Mouse (Mus musculus): Measurements from ENCODE around the gene Ptx4. TPM values are rescaled to one million over a fixed set of nuclear protein-coding genes. Genes with fewer than 3 reads are reported as not detected.

Gene Ptx4
- total RNA-seq (2021) = 1 to 10 TPM; 1.9 to 2.3 TPM
- long read RNA-seq, experiment 1, partial matches to known transcripts = 0 of 1 reads
- long read RNA-seq, experiment 1, other reads (novel, unspliced or antisense) = 0 of 1 reads
- long read RNA-seq, experiment 2, partial matches to known transcripts = 0 of 3 reads
- long read RNA-seq, experiment 2, other reads (novel, unspliced or antisense) = 0 of 3 reads

DNA sequence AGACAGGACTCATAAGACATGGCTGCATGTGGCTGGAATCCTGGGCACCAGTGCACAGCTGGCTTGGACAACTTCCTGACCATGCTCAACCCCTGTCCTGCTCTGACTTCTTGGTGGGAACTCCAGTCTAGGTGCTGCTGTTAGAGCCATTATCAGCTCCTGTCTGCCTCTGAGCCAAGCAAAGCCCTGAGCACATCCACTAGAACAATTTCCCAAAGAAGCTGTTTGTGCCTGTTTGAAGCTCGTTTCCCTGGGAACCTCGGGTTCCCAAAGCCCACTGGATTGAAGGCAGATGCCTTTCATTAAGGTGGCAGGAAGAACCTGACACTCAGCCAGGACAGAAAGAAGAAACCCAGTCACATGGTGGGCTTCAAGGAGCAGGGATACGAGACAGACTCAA, at the start of gene Ptx4:
TSS of gene Ptx4 (plus strand) at position 355 of the 400 bp plus-strand sequence.
- DNase-seq (ENCODE audit: low spot score in 2 of 2) = peak in 1 of 2 experiments; percentile 54
- intact Hi-C loops (cut with DNase I) = no loop called here

DNA sequence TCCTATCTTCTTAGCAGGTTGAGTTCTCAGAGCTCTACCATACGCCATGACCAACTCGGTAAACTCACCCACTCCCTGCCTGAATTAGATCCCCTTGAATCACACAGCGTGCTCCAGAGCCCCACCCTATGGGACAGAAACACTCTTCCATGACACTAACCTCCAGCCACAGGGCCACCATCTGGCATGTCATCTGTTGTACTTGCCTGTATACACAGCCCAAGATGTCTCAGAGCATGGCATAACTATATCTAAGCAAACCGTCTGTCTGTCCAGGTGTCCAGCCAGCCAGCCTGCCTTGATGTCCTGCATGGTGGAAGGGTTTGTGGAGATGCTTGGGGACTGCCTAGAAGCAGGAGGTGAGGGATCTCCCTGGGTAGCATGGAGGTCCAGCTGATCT, 43.7 kb upstream of the Ptx4 start:
- no peak for DNase-seq (ENCODE audit: low spot score in 2 of 2)
- intact Hi-C loops (cut with DNase I) = no loop called here

DNA sequence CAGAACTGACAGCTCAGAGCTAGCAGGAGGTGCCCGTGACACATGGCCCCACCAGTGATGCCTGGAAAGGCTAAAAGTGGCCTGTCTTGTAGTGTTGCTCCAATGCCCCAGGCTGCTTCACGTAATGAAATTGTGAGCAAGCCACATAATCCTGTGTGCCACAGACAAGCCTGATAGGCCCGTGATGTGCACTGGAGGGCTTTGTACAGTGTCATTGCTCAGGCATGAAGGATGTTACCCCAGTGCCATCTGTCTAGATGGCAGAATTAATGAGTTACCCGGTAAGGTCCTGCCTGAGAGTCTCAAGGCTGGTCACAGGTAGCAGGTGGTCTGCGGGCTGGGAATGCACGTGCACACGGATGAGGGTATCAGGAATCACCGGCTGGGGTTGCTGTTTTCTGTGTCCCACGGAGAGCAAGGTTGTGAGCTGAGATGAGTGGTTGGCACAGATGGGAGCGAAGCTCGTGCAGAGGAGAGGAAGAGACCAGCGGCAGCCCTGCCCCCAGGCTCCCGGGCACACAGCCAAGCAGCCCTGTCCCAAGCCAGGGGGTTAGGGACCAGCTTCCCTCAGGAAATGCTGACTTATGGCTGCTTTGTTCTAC, 42.7 kb upstream of the Ptx4 start:
- DNase-seq (ENCODE audit: low spot score in 2 of 2) = peak; percentile 54 to 66
- intact Hi-C loops (cut with DNase I) = no loop called here

DNA sequence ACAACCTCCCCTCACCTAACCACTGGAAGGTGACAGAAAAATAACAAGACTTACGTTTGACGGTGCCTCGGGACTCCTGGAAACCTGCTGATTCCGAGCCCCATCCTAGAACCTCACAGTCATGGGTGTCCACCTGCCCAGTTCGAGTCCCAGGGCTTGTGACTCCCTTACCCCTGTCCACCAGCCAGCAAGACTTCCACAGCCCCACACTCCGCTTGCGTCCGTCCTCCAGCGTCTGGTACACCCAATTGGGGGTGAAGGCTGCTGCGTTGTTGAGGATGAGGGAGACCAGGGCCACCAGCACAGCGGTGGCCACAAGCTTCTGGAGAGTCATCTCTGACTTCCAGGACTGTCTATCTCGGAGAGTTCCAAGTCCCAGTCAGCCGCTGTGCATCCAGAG, 40.4 kb upstream of the Ptx4 start:
- DNase-seq (ENCODE audit: low spot score in 2 of 2) = no peak
- intact Hi-C loops (cut with DNase I) = no loop called here

DNA sequence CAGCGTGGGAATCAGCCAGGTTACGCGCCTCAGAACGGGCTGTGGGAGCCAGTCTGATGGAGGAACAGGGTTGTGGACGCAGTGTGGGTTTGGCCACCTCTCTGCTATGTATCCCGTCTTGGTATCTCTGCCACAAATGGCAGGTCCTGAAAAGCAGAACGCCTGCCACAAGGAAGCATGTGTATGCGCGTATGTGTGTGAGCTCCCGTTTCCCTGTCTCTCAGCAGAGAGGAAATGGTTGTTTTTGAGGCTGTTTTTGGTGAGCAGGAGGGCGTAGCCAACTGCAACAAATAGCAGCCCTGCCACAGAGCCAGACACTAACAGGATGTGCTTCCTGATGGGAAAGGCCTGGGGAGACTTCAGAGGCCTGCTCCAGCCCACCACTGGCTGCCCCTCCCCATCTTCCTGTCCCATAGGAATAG, 39.6 kb upstream of the Ptx4 start:
- intact Hi-C loops (cut with DNase I) = no loop called here

DNA sequence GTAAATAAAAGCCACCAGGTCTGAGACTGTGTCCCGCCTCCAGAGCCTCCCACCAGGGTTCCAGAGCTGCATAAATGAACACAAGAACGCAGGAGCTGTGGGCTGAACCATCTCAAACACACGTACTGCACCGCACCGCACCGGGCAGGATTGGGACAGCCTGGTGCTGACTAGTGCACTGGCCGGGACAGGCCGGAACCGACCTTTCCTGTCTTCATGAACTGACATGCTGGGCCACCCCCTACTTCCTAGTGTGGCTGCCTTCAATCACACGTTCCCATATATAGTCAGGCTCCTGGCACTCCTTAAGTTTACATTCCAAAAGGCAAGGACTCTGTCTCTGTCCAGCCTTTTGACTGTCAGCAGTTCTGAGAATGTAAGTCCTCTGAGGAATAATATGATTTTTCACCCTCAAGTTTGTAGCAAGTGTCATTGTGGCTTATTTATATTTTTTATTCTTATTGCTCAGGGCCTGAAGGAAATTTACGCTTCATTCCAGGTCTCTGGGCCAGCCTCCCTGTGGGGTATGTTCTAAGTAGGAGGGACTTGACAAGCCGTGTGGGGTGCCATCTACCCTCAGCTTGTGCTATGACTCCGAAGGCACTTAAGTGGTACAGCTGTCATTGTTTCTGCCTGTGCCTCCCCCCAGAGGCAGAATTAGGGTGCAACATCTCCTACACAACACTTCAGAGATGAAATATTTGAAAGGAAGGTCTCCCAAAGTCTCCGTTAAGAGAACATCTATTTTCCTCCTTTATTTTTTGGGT, 38.3 kb upstream of the Ptx4 start:
- DNase-seq (ENCODE audit: low spot score in 2 of 2) = peak; percentile 33 to 67
- intact Hi-C loops (cut with DNase I) = no loop called here

More for the DNA sequence above, 39.6 kb upstream of the Ptx4 start:
- no peak for DNase-seq (ENCODE audit: low spot score in 2 of 2)

DNA sequence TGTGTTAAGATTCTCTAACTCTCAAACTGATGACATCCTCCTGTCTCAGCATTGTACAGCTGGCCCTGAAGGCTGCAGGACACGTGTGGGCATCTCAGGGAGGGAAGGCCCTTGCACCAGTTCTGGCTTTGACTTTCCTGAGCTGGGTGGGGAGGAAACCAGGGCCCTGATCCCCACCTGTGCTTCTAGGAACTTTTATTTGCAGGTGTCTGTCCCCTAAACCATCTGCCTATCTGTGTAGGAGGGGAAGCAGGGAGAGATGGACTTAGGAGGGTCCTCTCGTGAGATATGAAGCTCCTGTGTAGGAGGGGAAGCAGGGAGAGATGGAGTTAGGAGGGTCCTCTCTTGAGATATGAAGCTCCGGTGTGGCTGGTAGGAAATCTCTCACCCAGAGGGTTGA, 37.7 kb upstream of the Ptx4 start:
- intact Hi-C loops (cut with DNase I) = no loop called here

DNA sequence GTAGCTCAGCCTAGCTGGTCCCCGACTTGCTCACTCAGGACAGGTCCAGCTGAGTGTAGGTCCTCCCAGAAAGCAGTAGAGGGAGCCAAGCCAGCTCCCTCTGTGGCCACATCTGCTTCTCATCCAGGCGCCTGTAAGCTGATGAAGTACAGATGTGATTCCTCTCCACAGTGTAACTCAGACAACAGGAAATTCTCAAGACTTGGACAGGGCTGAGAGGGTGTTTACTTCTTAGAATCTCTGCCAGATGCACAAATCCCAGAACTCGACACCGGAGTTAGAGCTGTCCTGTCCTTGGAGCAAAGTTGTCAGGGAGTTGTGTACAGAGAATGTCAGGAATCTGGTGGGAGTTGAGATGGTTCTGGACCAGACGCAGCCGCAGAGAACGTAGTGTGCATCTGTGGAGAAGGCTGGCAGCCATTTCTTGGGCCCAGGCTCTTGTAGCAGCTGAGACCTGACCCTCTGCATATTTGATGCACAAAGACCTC, 37.1 kb upstream of the Ptx4 start, which contains the start of gene Tmem204:
TSS of gene Tmem204 (minus strand) at position 148 of the 488 bp plus-strand sequence.
- intact Hi-C loops (cut with DNase I) = no loop called here
- peak; percentile 18 to 34 for DNase-seq (ENCODE audit: low spot score in 2 of 2)

More for the DNA sequence above, 37.7 kb upstream of the Ptx4 start:
- DNase-seq (ENCODE audit: low spot score in 2 of 2) = no peak

DNA sequence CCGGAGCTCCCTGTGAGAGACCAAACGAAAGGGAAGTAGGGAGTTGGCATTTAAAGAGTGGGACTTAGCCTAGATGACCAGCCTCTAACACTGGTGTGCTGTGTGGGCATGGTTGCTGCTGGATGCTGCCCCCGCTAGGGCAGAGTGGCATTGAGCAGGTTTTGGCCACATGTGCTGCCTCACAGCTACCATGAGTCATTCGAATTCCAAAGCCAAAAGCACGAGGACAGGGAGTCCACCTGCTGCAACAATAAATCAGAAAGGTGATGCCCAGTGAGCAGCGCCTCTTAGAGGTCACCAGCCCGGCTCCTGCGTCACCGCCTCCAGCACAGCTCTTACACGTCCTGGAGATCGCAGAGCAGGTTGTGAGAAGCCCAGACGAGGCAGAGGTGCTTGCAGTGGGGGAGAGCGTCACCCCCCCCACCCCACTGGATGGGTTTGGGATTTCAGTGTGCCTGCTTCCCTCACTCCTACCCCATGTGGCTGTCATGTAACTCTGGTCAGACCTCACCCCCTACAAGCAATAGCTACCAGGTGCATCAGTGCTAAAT, 35.6 kb upstream of the Ptx4 start:
- DNase-seq (ENCODE audit: low spot score in 2 of 2) = no peak
- intact Hi-C loops (cut with DNase I) = no loop called here

DNA sequence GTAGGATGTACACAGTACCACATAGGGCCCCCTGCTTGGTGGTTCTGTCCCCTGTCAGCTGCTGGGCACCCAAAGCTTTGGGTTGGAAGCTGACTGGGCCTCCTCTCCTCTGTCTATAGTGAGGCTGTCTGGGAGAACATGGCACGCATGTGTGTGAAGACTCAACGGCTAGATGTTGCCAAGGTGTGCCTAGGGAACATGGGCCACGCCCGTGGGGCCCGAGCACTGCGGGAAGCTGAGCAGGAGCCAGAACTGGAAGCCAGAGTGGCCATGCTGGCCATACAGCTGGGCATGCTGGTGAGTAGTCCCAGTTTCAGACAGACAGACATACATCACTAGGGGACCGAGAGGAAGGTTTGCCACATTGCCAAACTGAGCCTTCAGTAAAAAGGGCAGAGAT, 33.8 kb upstream of the Ptx4 start:
- intact Hi-C loops (cut with DNase I) = no loop called here
- DNase-seq (ENCODE audit: low spot score in 2 of 2) = no peak

DNA sequence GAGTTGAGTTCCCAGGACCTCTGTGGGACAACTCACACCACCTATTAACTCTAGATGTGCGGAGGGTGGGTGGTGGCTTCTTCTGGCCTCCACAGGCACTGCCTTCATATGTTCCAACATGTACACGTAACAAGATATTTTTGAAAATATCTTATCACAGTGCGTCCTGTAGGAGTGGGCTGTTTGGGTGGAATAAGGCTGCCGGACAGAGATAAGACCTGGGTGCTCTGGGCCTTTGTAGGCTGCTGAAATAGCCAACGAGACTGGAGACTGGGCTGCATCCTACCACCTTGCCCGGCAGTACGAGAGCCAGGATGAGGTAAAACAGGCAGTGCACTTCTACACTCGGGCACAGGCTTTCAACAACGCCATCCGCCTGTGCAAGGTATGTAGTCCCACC, 31.4 kb upstream of the Ptx4 start:
- intact Hi-C loops (cut with DNase I) = no loop called here
- DNase-seq (ENCODE audit: low spot score in 2 of 2) = no peak

DNA sequence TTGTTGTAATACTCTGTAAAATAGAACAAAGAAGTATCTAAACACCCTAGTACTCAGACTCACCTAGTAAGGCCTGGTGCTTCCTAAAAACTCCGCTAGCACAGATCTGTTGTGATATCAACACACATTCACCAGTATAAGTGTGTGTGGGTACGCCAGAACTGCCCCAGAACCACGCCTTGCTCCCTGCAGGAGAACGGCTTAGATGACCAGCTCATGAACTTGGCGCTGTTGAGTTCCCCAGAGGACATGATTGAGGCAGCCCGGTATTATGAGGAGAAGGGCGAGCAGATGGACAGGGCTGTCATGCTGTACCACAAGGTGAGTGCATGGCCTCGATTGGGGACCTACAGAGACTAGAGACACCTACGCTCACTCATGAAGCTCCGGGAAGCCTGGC, 30.1 kb upstream of the Ptx4 start:
- no peak for DNase-seq (ENCODE audit: low spot score in 2 of 2)
- intact Hi-C loops (cut with DNase I) = no loop called here

DNA sequence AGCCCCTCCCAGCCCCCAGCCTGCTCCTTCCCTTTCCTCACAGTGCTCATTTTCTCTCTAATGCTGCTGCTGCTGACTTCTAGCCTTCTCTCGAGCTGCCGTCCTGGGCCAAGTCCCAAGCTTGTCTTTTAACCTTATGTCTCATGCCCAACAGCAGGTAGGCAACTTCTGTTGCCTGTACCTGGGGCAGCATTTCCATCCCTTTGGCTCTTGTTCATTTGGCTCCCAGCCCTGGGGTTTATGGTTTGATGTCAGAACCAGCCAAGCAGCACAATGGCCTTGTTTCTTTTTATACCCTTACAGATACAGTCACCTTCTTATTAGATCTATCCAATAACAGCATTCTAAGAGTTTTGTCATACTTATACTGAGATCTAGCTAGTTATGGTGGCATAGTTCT, 24.3 kb upstream of the Ptx4 start:
- intact Hi-C loops (cut with DNase I) = no loop called here
- DNase-seq (ENCODE audit: low spot score in 2 of 2) = no peak

DNA sequence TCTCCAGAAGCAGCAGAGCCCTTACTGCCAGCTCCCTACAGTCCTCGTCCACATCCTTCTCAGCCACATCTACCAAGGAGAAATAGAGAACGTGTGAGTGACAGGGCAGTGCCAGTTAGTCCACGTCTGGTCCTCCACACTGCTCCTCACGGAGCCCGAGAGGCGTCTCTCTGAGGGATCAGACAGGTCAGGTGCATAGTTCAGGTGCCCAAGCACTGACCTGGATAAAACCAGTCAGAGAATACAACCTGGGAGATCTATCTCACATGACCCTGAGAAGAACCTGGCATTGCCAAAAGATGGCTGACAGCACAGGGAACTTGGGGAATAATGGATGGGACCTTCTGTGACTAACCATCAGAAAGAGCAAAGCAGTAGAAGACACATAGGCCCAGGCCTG, 20.5 kb upstream of the Ptx4 start:
- no peak for DNase-seq (ENCODE audit: low spot score in 2 of 2)
- intact Hi-C loops (cut with DNase I) = no loop called here

DNA sequence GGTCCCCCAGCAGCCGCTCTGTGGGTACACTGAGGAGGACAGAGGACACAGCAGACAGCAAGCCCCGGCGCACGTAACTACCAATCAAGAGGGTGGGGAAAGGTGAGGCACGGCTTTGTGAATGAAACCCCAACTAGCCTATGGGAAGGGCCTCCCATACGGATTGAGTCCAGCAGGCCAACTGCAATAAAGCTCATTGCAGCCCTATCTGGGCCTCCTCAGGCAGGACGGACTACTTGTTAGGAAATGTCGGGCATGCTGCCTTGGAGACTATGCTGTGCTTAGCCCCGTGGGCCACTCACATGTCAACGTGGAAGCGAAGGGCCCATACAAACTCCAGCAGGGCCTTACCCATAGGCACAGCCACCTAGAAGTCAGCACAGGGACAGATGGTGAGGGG, 19.2 kb upstream of the Ptx4 start:
- no peak for DNase-seq (ENCODE audit: low spot score in 2 of 2)
- intact Hi-C loops (cut with DNase I) = no loop called here

DNA sequence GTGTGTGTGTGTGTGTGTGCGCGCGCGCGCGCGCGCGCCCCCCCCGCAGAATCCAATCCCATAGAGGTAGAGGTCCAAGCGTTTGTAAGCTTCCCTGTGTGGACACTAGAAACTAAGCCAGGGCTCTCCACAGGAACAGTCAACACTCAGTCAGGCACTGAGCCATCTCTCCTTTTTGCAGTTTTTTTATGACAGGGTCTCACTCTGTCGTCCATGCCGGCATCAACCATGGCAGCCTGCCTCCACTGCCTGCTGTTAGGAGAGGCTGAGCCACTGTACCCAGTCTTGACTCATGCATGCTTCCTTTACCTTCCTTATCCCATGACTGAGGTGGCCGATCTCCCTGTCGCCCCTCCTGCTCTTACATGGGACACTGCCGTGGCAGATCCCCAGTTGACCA, 12.8 kb upstream of the Ptx4 start:
- no peak for DNase-seq (ENCODE audit: low spot score in 2 of 2)
- intact Hi-C loops (cut with DNase I) = no loop called here

DNA sequence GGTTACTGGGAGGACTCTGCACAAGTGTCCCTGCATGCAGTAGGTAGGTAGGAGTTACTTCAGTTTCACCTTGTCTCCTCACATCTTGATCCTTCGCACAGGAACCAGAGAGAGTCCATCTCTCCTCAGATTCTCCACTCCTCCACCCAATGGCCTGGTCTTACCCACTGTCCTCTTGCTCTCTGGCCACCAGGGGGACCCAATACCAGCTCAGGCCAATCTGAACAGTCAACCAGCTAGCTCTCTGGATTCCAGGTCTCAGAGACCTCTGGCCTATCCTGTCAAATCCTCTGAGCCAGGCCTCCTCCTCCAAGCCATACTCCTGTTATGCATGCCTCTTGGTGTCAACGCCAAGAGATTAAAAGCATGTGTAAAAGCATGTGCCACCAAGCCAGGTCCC, 11.0 kb upstream of the Ptx4 start:
- DNase-seq (ENCODE audit: low spot score in 2 of 2) = no peak
- intact Hi-C loops (cut with DNase I) = no loop called here

DNA sequence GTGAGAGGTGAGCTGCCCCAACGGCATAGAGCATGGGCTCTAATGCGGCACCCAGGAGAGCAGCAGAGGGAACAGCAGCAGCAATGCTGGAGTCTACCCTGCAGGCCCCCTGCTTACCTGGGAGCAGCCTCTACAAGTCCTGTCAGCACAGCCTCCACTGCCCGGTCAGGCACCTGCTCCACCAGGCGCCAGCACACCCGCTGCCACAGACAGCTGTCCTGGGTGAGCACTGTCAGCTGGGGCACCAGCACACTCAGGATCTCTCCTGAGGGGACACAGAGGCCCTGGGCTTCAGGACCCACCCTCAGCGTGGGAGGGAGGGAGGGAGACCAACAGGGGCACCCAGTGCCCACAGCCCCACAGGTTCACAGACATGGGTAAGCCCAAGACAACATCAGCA, 10.0 kb upstream of the Ptx4 start:
- no peak for DNase-seq (ENCODE audit: low spot score in 2 of 2)
- intact Hi-C loops (cut with DNase I) = no loop called here

DNA sequence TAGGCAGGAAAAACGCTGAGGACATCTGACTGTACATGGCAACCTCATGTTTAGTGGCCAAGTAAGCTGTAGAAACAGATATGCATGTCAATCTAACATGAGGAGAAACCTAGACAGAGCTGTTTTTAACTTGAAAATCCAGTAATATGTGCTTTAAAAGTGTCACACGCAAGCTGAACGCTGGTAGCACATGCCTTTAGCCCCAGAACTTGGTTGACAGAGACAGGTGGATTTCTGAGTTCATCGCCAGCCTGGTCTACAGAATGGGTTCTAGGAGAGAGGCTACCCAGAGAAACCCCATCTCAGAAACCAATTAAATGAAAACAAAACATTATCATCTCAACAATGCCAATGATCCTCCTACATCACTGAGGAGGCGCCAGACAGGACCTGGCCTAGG, 9.3 kb upstream of the Ptx4 start:
- DNase-seq (ENCODE audit: low spot score in 2 of 2) = no peak
- intact Hi-C loops (cut with DNase I) = no loop called here

DNA sequence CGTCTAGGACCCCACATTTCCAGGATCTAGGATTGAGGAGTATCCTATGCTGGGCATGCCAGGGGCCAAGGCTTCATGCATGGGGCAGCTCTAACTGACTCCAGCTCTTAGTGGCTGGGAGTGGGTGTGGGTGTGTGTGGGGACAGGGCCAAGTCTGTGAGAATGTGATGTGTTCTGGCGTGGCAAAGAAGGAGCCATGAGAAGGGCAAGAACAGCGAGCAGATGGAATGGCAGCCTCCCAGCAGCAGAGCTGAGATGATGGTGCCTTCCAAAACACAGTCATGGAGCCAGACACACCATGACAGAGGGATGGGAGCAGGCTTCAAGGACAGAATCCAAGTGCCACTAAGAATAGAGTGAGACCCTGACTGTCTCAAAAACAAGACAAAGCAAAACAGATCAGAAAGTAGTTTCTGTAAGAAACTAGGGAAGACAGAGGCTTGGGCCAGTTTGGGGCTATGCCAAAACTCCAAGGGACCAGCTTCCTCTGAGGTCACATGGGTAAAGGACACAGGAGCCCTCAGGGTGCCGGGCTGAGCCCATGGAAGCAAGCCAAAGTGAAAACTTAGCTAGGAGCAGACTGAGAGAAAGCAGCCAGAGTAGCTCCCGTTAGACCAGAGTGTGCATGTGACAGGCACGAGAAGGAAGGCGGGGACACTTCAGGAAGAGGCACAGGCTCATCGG, 8.7 kb upstream of the Ptx4 start:
- peak; percentile 40 to 75 for DNase-seq (ENCODE audit: low spot score in 2 of 2)
- intact Hi-C loops (cut with DNase I) = no loop called here

All from left cerebral cortex, postnatal 14 days (tissue).